Mouse (Mus musculus) embryonic fibroblast, embryonic 13.5 days (primary cell): Measurements from ENCODE around the gene Moap1. TPM values are rescaled to one million over a fixed set of nuclear protein-coding genes. Genes with fewer than 3 reads are reported as not detected.

ENCODE experiments used
- H3K27ac ChIP-seq: 2 replicates; pipeline ENCODE4 v1.5.1; 2012; ENCODE audit warnings: low read length, control low read depth, inconsistent platforms; ENCODE audit not compliant: insufficient read depth
- H3K4me1 ChIP-seq: 2 replicates; pipeline ENCODE4 v1.6.1; 2011; ENCODE audit warnings: low read length; ENCODE audit not compliant: control insufficient read depth, insufficient read depth
- H3K4me3 ChIP-seq: 2 replicates; pipeline ENCODE4 v1.5.1; 2011; ENCODE audit warnings: mild to moderate bottlenecking, control low read depth, low read length; ENCODE audit not compliant: insufficient read depth
- CTCF ChIP-seq: IDR thresholded peaks from 2 replicates; pipeline ENCODE4 v1.5.1; 2011; ENCODE audit warnings: mild to moderate bottlenecking, control low read depth, low read length, moderate library complexity, borderline replicate concordance; ENCODE audit not compliant: insufficient read depth
- POLR2A ChIP-seq: IDR thresholded peaks from 2 replicates; pipeline ENCODE4 v1.6.1; 2011; ENCODE audit warnings: low read depth, mild to moderate bottlenecking, control low read depth, low read length, moderate library complexity
- polyA plus RNA-seq: library from polyadenylated mRNA; stranded (reverse); fragments of >200 nt; gene quantifications from 2 replicates; pipeline ENCODE4 v1.2.4, GENCODE M21; 2011; ENCODE audit warnings: low read depth; ENCODE audit not compliant: missing spikeins, insufficient read length

Gene Moap1
- polyA plus RNA-seq, 1 experiment: 3.3 TPM

DNA sequence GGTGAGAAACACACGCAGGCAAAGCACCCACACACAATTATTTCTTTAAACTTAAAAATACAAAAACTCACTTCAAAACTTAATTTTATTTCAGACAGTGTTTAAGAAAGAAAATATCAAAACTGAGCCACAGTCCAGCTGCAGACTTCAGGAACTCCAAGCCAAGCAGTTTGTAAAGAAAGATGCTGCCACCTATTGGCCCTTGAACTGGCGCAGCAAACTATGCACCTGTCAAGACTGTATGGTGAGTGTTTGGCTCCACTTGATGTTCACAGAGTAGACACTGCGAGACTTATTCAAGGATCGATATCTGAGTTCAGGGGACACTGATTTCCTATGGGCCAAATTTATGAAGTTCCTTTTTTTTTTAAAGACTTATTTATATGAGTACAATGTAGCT lies 25.5 kb upstream of the Moap1 start:
- Histone ChIP-seq H3K4me3 (no peak overlapping the region), H3K4me1 (peaks cover 3% of the 10 kb centered on the region; the same call in 1 of the 2 replicates), H3K27ac (no peak overlapping the region)
- TF ChIP-seq CTCF (no peak), POLR2A (no peak)

DNA sequence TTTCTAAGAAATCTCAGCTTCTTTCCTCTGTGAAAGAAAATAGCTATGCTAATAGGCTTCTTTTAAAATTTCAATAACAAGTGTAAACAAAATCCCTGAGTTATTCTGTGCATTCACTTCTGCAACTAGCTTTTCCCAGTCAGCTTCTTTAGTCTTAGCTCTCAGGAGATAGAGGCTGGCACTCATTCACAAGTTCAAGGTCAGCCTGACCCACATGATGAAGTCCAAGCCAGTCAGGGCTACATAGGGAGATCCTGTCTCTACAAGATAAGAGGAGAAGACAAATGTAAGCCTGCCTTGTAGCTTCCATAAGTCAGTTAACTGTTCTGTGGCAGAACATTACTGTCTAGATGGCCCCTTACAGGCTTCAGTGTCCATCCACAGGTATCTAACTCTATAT lies 20.2 kb upstream of the Moap1 start:
- Histone ChIP-seq H3K4me1 (peaks cover 3% of the 10 kb centered on the region; the same call in 1 of the 2 replicates), H3K4me3 (no peak overlapping the region), H3K27ac (no peak overlapping the region)
- TF ChIP-seq POLR2A: no peak

DNA sequence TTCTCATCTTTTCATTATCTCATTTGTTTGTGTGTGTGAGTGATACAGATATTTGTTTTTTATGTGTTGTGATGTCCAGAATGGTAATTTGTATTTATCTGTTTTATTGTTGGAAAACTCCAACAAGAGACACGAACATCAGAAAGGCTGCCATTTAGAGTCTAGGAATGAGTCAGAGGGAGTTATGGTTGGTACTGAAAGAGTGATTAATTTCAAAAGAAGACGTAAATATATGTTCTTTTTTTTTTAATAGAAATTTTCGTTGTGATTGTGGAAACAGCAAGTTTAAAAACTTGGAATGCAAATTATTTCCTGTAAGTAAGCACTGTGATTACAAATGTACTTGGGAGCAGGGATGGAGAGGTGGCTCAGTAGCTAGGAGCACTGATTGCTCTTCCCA lies 18.2 kb upstream of the Moap1 start:
- no peak for TF ChIP-seq CTCF
- peaks cover 3% of the 10 kb centered on the region; the same call in 1 of the 2 replicates for H3K4me1 ChIP-seq
- H3K4me3 ChIP-seq: no peak overlapping the region
- no peak overlapping the region for H3K27ac ChIP-seq

DNA sequence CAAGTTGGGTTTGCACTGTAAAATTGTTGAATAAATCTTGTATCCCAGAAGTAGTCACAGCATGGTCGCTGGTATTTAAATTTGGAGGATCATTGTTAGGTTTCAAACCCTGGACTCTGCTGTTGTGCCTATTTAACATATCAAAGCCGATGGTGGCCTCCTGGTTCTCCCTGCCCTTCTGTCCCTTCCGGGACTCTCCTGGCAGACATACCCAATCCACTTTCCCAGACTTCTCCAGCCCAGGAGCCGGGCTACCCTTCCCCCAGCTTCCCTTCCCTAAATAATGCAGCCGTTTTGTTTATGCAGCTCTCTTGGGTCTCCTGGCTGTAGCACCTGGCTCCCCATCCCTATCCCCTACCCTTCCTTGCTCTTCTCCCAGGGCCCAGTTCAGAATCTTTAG lies 15.5 kb upstream of the Moap1 start:
- Histone ChIP-seq H3K27ac (peak overlapping the region; percentile 15; the same call in 1 of the 2 replicates), H3K4me3 (peak overlapping the region; percentile 93), H3K4me1 (no peaks in the 10 kb centered on the region)
- TF ChIP-seq CTCF: no peak
- no peak for TF ChIP-seq POLR2A

DNA sequence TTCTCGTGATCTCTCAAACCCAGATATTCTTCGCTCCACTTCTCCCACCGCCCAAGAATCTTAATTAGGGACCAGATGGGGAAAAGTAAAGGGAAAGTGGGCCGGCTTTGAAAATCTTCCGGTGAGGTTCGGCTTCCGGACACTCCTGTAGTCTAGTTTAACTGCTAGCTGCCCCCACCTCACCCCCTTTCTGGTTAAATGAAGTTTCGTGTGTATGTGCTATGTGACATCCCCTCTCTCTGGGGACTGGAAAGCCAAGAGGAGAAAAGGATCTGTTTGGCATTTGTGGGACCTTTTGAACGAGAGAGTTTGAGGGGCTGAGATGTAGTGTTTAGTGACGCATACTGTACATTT lies 14.9 kb upstream of the Moap1 start, which contains the start of gene Gm20604:
Gene Gm20604, minus strand, starts transcription at position 270 of the 354 bp plus-strand sequence.
- H3K4me3 ChIP-seq: peak within 1 kb of the TSS; percentile 93
- peak within 1 kb of the TSS; percentile 69 for H3K27ac ChIP-seq
- TF ChIP-seq CTCF (no peak), POLR2A (no peak)
- no peaks in the 10 kb centered on the region for H3K4me1 ChIP-seq

DNA sequence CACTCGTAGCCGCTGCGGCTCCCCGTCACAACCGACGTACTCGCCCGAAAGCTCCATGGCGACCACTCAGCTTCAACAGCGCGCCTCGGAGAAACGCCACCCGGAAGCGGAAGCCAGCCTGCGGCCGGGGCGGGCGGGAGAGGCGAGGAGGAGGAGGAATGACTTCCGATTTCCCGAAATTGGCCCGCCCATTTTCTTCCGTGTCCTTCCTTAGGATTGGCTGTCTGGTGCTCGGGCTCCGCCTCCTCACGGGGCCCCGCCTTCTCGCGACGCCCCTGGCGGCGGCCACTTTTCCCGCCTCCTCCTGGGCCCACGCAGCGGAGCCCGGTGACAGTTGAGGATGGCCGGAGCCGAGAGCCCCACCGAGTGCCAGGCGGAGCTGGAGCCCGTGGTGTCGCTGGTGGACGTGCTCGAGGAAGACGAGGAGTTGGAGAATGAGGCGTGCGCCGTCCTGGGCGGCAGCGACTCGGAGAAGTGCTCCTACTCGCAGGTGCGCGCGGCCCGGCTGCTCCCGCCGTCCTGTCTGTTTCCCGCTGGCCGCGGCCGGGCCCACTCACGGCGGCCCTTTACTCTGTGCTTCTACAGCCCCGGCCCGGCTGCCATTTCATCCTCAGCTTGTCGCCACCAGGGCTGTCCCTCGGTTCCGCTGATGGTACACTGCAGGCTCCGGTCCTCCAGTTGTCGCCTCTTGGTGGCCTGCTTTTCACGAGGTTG lies 14.4 kb upstream of the Moap1 start, which contains the start of the genes Gm28051, Gon7 and Ubr7:
Gene Gm28051, minus strand, starts transcription at position 77 of the 714 bp plus-strand sequence.
Gene Gon7, minus strand, starts transcription at position 115 of the 714 bp plus-strand sequence.
Gene Ubr7, plus strand, starts transcription at position 279 of the 714 bp plus-strand sequence.
- TF ChIP-seq CTCF (no peak), POLR2A (peak; percentile 66)

DNA sequence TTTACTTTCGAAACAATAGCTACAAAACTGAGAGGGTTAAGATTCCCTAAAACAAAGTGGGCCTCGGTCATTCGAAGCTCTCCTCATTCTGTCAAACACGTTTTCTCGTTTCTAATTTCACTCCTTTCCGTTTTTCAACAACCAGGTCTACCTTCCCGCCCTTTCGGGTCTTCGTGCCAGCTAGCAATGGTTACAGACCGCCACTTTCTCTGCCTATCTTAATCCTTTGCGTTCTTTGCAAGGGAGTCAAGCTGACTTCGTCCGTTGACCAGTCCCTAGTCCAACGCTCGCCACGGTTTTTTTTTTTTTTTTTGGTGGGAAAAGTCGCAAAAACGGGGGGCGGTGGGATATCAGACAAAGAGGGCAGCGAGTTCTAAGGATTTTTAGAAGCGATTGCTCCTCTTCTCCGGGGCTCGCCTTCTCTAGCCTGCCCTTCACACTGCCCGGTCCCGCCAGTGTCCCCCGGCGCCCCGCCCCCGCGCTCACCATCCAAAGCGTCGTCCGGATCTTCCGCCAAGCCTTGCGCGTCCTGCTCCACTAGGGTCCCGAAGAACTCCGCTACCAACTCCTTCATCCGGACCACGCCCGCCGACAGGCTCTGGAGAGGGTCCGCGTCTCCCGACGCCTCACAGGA lies 13.7 kb upstream of the Moap1 start:
- H3K4me1 ChIP-seq: no peaks in the 10 kb centered on the region
- peak overlapping the region; percentile 69 for H3K27ac ChIP-seq
- peak overlapping the region; percentile 73 for H3K4me3 ChIP-seq
- TF ChIP-seq CTCF (no peak), POLR2A (no peak)

More for the DNA sequence above, 14.4 kb upstream of the Moap1 start, which contains the start of the genes Gm28051, Gon7 and Ubr7:
- Histone ChIP-seq H3K4me1 (no peaks in the 10 kb centered on the region), H3K4me3 (peak within 1 kb of the TSS; percentile 93), H3K27ac (peak within 1 kb of the TSS; percentile 69)

DNA sequence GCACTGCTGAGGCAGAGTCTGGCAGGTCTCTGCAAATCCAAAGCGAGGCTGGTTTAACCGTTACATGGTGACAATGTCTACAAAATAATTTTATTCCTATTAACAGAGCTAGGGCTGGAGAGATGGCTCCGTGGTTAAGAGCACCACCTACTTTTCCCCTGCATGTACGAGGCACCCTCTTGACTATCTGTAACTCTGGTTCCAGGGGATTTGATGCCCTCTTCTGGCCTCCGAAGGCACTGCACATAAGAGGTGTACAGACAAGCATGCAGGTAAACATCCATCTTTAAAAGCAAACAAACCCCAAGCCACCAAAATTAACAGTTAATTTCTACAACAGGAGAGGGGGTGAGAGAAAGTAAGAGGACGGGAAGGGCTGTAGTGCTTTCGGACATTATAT lies 12.8 kb upstream of the Moap1 start:
- H3K4me3 ChIP-seq: peak overlapping the region; percentile 73
- H3K4me1 ChIP-seq: no peaks in the 10 kb centered on the region
- TF ChIP-seq CTCF: no peak
- TF ChIP-seq POLR2A: no peak
- H3K27ac ChIP-seq: no peak overlapping the region

DNA sequence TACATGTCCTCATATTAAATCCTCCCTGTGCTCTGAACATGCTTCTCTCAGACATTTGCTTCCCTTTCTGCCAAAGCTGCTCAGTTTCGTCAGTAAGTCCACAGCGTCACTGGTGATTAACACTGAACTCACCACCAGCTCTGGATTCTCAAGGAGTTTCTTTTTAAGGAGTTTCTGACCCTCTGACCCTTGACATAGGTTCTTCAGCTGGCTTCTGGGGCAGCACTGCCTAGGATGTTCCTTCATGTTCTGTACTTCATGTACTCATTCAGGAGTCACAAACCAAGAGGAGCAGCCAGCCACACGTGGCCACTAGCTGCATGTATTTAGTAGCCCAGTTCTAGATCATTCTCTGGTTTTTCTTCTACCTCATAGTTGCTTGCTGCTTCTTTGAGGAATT lies 4.8 kb upstream of the Moap1 start:
- Histone ChIP-seq H3K4me3 (no peak overlapping the region), H3K4me1 (peaks cover 5% of the 10 kb centered on the region; the same call in 1 of the 2 replicates), H3K27ac (no peak overlapping the region)
- no peak for TF ChIP-seq POLR2A
- no peak for TF ChIP-seq CTCF

DNA sequence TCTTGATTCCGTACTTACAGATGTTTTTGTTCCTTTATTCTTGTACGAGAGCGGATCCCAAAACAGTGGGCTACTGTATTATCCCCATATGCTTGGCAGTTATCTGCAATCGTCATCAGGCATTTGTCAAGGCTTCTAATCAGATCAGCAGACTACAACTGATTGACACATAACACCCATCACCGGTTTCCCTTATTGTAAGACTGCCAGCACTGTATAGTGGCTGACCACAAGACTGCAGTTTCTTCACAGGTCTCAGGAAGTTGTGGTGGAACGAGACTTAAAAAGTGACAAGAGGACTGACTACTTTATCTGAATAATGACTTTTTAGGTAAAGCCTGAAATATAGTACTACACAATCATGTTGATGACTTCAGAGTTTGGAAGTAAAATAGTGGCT lies 1.4 kb upstream of the Moap1 start:
- Histone ChIP-seq H3K27ac (no peak overlapping the region), H3K4me3 (peak overlapping the region; percentile 51), H3K4me1 (peaks cover 5% of the 10 kb centered on the region; the same call in 1 of the 2 replicates)
- TF ChIP-seq POLR2A: no peak
- TF ChIP-seq CTCF: no peak
